Mouse (Mus musculus): Measurements from ENCODE around the gene 1700066M21Rik.
A peak's percentile ranks its signal among the peaks of the same experiment; 100 is the strongest.

1700066M21Rik gene

DNA sequence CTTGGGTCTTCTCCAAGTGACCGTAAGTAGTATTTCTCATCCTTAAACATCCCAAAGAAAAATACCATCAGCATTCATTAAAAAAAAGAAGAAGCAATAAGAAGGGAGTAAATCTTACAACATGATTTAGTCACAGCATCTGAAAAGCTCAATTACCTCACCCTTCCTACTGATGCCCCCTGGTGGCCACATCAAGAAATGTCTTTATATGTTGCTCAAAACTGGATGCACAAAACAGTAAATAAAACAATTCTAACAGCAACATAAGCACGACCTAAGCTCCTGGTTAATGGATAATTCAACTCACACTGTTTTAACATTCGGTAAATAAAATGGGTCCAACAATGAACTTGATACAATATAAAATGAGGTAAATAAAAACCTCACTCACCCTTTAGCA lies 16.6 kb downstream of the 1700066M21Rik start:
- DNase-seq: peak in 1 of 2 experiments; percentile 32

DNA sequence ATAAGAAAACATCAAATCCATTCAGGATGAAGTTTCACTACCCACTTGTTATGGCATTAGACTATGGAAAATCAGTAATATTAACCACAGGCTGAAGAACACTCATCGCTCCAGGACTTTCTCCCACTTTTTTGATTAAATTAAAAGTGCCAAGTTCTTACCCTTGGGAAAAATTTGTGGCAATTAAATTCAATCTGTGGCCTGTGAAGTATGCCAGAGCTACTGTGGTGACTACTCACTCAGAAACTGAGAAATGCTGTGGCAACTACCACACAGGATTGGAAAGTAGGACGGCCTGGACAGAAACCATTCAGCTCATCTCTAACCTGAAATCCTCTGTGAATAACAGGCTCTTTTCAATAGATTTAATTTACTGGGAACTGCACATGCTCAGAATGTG lies 22.9 kb downstream of the 1700066M21Rik start:
- DNase-seq: no peak

- DNase-seq: no peak
These were observed 23.5 kb downstream of the 1700066M21Rik start for GRCm38 (mm10) chr1:57400877-57401276.

DNA sequence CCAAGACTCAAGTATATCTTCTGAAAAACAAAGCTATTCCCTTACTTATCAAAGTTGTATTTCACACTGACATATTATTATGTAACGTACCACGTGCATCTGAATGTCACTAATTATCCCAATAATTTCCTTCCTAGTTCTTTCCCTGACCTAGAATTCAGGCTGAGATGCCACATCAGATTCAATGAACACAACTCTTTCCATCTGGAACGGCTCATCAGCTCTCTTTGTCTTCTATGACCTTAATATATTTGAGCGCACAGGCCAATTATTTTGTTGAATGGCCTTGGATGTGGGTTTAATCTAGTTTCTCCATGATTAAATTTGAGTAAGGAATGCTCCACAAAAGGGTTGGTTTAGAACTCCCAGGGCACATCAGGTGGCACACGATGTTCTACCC lies 24.7 kb downstream of the 1700066M21Rik start:
- no peak for DNase-seq

DNA sequence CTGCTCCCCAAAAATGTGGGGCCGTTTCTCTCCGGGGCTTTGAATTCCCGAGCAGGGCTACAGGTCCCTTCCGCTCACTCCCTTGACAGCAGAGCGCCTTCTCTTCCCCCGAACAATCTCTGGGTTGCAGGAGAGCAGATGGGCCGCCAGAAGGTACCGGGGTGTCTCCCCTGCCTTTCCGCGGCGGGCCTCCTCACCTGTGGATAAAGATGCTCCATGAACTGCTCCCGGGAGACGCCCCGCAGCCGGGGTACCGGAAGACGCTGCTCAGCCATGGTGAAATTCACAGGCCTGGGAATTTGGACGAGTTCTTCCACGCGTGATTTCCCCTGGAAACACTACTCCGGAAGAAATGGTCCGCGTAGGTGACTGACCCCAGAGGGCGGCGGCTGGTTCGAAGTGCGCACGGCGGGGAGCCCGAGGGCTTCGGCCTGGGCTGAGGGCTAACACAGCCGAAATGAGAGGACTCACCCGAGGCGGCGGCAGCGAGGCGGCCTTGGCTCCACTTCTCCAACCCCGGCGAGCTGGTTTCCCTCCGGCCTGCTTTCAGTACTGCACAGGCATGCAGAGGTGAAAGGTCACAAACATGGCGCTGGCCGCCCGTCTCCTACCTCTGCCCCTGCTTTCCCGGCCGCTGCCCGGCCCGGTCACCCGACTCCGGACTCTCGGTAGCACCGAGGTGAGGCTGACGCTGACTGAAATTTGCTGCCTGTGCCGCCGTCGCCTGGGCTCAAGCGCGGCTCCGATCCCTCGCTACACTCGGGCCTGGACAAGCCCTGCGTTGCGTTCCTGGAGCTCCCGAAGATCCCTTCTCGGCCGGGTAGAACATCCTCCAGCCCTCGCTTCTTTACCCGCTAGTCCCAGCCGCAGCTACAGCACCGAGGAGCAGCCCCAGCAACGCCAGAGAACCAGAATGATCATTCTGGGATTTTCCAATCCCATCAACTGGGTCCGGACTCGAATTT lies 29.0 kb downstream of the 1700066M21Rik start, which contains the start of the genes Maip1 and Tyw5:
Gene Maip1, plus strand, starts transcription at position 142 of the 965 bp plus-strand sequence.
Gene Tyw5, minus strand, starts transcription at position 915 of the 965 bp plus-strand sequence.
- DNase-seq: peak; percentile 72 to 82

DNA sequence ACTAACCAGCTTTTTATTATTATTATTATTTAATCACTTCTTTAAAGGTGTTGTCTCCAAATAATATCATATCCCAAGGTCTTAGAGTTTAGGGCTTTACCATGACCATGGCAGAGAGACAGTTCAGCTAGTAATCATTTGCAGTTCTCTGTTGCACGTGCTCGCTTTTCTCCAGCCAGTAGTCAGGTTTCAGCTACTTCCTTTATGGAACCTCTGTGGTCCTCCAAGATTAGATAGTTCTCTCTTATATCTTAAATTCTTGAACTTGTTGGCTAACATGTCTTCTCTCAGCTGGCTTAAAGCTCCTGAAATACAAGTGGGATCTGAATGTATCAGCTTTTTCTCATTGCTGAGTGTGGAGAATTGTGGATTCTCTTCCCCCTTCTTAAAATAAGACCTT lies 31.6 kb downstream of the 1700066M21Rik start:
- no peak for DNase-seq

- DNase-seq: no peak
These were observed 36.0 kb downstream of the 1700066M21Rik start for GRCm38 (mm10) chr1:57413397-57413796.

- no peak for DNase-seq
These were observed 46.3 kb downstream of the 1700066M21Rik start for GRCm38 (mm10) chr1:57423696-57424095.

GRCm38 (mm10) chr1:57428368-57429308 lies 51.2 kb downstream of the 1700066M21Rik start:
- DNase-seq: peak; percentile 65 to 92

DNA sequence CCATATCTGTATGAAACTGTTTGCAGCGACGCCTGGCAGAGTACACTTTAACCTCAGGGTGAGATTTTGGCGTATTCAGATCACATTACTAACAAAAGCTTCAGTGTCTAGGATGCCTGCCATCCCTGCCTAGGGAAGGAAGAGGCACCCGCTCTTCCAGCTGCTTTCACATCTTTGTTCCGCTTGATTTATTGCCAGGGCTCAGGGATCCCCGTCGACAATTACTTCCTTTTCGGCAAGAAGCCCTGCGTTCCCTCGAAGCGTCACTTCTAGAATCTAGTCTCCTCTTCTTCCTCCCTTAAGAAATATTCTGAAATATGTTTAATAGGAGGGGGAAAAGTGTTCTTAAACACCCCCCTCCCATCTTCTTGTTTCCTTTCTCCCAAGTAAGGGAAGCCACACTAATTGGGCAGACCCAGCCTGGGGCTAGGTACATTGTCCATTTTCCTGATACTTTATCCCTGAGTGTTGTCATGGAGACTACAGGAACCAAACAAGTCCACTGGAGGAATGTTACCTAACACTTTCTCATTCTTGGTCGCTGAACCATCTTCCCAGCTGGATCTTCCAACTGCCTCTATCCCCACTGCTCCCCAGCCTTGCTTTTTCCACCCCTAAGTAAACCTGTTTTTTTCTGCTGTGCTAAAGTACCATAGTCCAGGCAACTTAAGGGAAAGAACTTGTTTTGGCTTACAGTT lies 52.5 kb downstream of the 1700066M21Rik start:
- DNase-seq: no peak

- DNase-seq: no peak
These were observed 55.7 kb downstream of the 1700066M21Rik start for GRCm38 (mm10) chr1:57433141-57433540.
